Mouse (Mus musculus) embryonic fibroblast, embryonic 13.5 days (primary cell): Measurements from ENCODE around the gene Fam171a1. TPM values are rescaled to one million over a fixed set of nuclear protein-coding genes. Genes with fewer than 3 reads are reported as not detected.
"Not testable (repeated sequence)": the region's sequence is repeated elsewhere in the genome, so short reads cannot be mapped to it uniquely, and the experiment has no call there.

Experiments used
- H3K27ac ChIP-seq: 2 replicates; pipeline ENCODE4 v1.5.1; 2012; ENCODE audit warnings: low read length, control low read depth, inconsistent platforms; ENCODE audit not compliant: insufficient read depth
- H3K4me1 ChIP-seq: 2 replicates; pipeline ENCODE4 v1.6.1; 2011; ENCODE audit warnings: low read length; ENCODE audit not compliant: control insufficient read depth, insufficient read depth
- H3K4me3 ChIP-seq: 2 replicates; pipeline ENCODE4 v1.5.1; 2011; ENCODE audit warnings: mild to moderate bottlenecking, control low read depth, low read length; ENCODE audit not compliant: insufficient read depth
- CTCF ChIP-seq: IDR thresholded peaks from 2 replicates; pipeline ENCODE4 v1.5.1; 2011; ENCODE audit warnings: mild to moderate bottlenecking, control low read depth, low read length, moderate library complexity, borderline replicate concordance; ENCODE audit not compliant: insufficient read depth
- POLR2A ChIP-seq: IDR thresholded peaks from 2 replicates; pipeline ENCODE4 v1.6.1; 2011; ENCODE audit warnings: low read depth, mild to moderate bottlenecking, control low read depth, low read length, moderate library complexity
- polyA plus RNA-seq: library from polyadenylated mRNA; stranded (reverse); fragments of >200 nt; gene quantifications from 2 replicates; pipeline ENCODE4 v1.2.4, GENCODE M21; 2011; ENCODE audit warnings: low read depth; ENCODE audit not compliant: missing spikeins, insufficient read length

The Fam171a1 gene
- polyA plus RNA-seq: 25.9 and 32.1 TPM in 2 replicates

DNA sequence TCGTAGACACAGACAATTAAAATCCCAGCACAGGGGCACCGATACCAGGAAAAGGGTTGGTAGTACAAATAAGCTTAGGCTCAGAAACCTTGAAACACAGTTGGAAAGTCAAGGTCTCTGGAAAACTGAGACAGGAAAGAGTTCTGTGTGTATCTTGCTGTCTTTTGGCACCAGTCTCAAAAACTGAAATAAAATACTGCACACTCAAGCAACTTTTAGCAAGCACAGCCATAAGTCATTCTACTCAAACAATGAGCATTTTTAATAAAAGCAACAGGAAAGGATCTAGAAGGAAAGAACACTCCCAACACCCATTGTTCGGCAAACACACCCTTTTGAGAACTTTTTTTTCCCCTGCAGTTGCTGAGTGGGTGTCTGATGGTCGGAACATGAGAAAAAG, at the start of gene Fam171a1:
Fam171a1 (plus strand) TSS at position 359 of the 400 bp plus-strand sequence.
- Histone ChIP-seq H3K4me1 (no peaks in the 10 kb centered on the region; the same call in 1 of the 2 replicates), H3K27ac (no peak within 1 kb of the TSS), H3K4me3 (no peak within 1 kb of the TSS)
- TF ChIP-seq POLR2A: no peak
- no peak for TF ChIP-seq CTCF

GRCm38 (mm10) chr2:3069140-3069539, 44.9 kb upstream of the Fam171a1 start:
- H3K27ac ChIP-seq: no peak overlapping the region

GRCm38 (mm10) chr2:3088361-3088760, 25.7 kb upstream of the Fam171a1 start:
- not testable (repeated sequence) for H3K27ac ChIP-seq, H3K4me1 ChIP-seq

More at GRCm38 (mm10) chr2:3069140-3069539, 44.9 kb upstream of the Fam171a1 start:
- Histone ChIP-seq H3K4me1 (no peaks in the 10 kb centered on the region), H3K4me3 (no peak overlapping the region)
- TF ChIP-seq POLR2A: no peak

GRCm38 (mm10) chr2:3089274-3089673, 24.8 kb upstream of the Fam171a1 start:
- no peaks in the 10 kb centered on the region for H3K4me1 ChIP-seq
- H3K27ac ChIP-seq: no peak overlapping the region
- TF ChIP-seq CTCF (no peak), POLR2A (no peak)
- no peak overlapping the region for H3K4me3 ChIP-seq

More at GRCm38 (mm10) chr2:3088361-3088760, 25.7 kb upstream of the Fam171a1 start:
- not testable (repeated sequence) for H3K4me3 ChIP-seq

GRCm38 (mm10) chr2:3096101-3096500, 17.9 kb upstream of the Fam171a1 start:
- TF ChIP-seq POLR2A (no peak), CTCF (no peak)
- Histone ChIP-seq H3K4me3 (no peak overlapping the region), H3K27ac (no peak overlapping the region), H3K4me1 (no peaks in the 10 kb centered on the region)

DNA sequence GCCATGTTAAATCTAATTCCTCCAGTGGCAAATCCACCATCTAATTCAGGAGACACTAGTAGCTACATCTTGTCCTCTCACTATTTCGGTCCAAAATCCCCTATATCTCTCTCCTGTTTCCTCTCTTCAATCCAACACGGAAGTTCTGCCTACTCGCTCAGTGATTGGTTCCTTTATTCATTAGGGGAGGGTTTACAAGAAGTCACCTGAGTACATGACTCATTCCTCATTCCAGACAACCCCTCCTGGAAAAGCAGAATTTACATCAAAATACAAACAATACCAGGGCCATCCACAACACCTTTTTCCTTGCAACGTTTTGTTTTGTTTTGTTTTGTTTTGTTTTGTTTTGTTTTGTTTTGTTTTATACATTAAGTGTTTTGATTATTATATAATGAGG, 14.1 kb upstream of the Fam171a1 start:
- H3K27ac ChIP-seq: no peak overlapping the region
- no peak overlapping the region for H3K4me3 ChIP-seq
- TF ChIP-seq POLR2A (no peak), CTCF (no peak)
- H3K4me1 ChIP-seq: no peaks in the 10 kb centered on the region

DNA sequence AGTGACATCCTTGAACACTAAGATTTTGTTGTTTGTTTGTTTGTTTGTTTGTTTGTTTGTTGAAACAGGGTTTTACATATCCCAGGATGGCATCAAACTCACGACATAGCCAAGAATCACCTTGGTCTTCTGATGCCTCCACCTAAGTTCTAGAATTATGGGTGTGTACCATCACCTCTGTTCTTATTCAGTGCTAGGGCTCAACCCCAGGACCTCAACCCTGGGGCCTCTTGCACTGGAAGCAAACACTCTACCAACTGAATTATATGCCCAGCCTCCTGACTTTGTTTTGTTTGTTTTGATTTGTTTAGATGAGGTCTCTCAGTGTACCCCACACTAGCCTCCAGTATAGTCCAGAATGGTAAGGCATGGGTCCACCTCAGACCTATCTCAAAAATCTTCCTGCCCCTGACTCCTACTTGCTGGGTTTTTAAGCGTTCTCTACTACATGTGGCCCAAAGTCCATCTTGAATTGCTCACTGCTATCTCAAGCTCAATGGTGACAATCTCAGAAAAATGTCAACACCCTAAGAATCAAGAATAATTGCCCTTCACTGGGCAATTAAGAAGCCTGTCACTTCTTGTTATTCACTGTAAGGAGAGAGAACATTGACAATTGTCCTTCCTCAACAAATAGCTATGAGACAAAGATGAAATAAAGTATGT, 12.6 kb upstream of the Fam171a1 start:
- H3K4me1 ChIP-seq: no peaks in the 10 kb centered on the region
- no peak overlapping the region for H3K4me3 ChIP-seq
- no peak for TF ChIP-seq CTCF
- TF ChIP-seq POLR2A: no peak
- no peak overlapping the region for H3K27ac ChIP-seq

DNA sequence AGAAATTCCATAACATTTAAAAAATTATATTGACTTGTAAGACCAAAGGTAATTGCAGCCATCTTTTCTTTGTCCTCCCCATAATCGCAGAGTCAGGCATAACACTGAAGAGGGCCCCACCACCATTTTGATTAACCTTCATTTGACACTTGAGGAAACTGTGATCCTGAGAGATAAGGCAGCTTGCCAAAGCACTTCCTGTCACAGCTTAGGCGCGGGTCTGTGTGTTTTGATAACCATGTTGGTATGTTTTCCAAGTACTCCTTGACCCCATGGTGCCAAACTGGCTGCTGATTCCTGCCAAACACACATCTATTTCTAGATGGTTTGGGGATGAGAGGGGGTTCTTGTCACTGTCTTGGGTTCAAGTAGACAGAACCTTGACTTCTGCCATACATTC, 11.7 kb upstream of the Fam171a1 start:
- H3K27ac ChIP-seq: no peak overlapping the region
- H3K4me3 ChIP-seq: no peak overlapping the region
- no peak for TF ChIP-seq CTCF
- no peak for TF ChIP-seq POLR2A
- no peaks in the 10 kb centered on the region for H3K4me1 ChIP-seq

GRCm38 (mm10) chr2:3107471-3107870, 6.6 kb upstream of the Fam171a1 start:
- H3K4me1 ChIP-seq: no peaks in the 10 kb centered on the region
- H3K27ac ChIP-seq: no peak overlapping the region
- TF ChIP-seq POLR2A (no peak), CTCF (no peak)
- H3K4me3 ChIP-seq: no peak overlapping the region

DNA sequence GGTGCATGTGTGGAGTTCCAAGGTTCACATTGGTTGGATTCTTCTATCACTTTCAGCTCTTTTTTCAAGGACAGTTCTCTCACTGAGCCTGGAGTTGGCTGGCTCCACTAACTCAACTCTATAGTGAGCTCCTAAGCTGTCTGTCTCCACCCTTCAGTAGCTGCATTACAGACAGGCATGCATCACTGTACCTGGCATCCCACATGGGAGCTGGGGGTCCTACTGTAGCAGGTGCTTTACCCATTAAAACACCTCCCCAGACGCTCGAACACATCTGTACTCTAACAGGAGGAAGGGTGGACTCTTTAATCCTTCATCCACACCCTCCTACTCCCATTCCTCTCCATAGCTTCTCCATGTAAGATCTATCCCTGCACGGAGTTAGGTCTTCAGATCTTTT, 5.6 kb upstream of the Fam171a1 start:
- TF ChIP-seq CTCF (no peak), POLR2A (no peak)
- Histone ChIP-seq H3K27ac (no peak overlapping the region), H3K4me3 (no peak overlapping the region), H3K4me1 (no peaks in the 10 kb centered on the region)
